Mouse (Mus musculus) liver, embryonic 16.5 days (tissue): ENCODE results near the gene Tmem260. TPM values are rescaled to one million over a fixed set of nuclear protein-coding genes. Genes with fewer than 3 reads are reported as not detected.

ENCODE experiments used
- ATAC-seq: fragments of 200-750 bp; cut with Nextera tagmentation; 2 replicates; pipeline ENCODE4 v1.8.0; 2017; ENCODE audit warnings: low read depth, mild to moderate bottlenecking, moderate number of reproducible peaks, moderate library complexity
- H3K27ac ChIP-seq: fragments of 300-500 bp; sonication (generic); 2 replicates; pipeline ENCODE4 v1.5.1; 2014; ENCODE audit warnings: mild to moderate bottlenecking, low read length
- H3K27me3 ChIP-seq: fragments of 300-500 bp; sonication (generic); 2 replicates; pipeline ENCODE4 v1.6.1; 2014; ENCODE audit warnings: low read depth, low read length, mixed read lengths; ENCODE audit not compliant: control insufficient read depth, insufficient read depth
- H3K36me3 ChIP-seq: fragments of 300-500 bp; sonication (generic); 2 replicates; pipeline ENCODE4 v1.6.1; 2014; ENCODE audit warnings: mild to moderate bottlenecking; ENCODE audit not compliant: control insufficient read depth, insufficient read depth
- H3K4me1 ChIP-seq: fragments of 300-500 bp; sonication (generic); 2 replicates; pipeline ENCODE4 v1.6.1; 2014; ENCODE audit warnings: low read depth, low read length, mixed read lengths; ENCODE audit not compliant: control insufficient read depth
- H3K4me2 ChIP-seq: fragments of 300-500 bp; sonication (generic); 2 replicates; pipeline ENCODE4 v1.6.1; 2014; ENCODE audit warnings: low read depth, low read length, mixed read lengths
- H3K4me3 ChIP-seq: fragments of 300-500 bp; sonication (generic); 2 replicates; pipeline ENCODE4 v1.5.1; 2014; ENCODE audit warnings: low read depth, mild to moderate bottlenecking, low read length
- H3K9ac ChIP-seq: fragments of 300-500 bp; sonication (generic); 2 replicates; pipeline ENCODE4 v1.6.1; 2014; ENCODE audit warnings: low read depth, low read length
- H3K9me3 ChIP-seq: fragments of 300-500 bp; sonication (generic); replicated peaks from 2 replicates; pipeline ENCODE4 v1.6.1; 2016; ENCODE audit warnings: low read length; ENCODE audit not compliant: control insufficient read depth
- WGBS: fragments of 180-500 bp; shearing (Covaris S2); extraction: QIAGEN DNeasy Blood & Tissue Kit; methylation state at CpG from one replicate; pipeline ENCODE4 v1.1.7; 2014; ENCODE audit not compliant: insufficient replicate concordance; 5-methylcytosine and 5-hydroxymethylcytosine counted together
- polyA plus RNA-seq: library from polyadenylated mRNA; unstranded; fragments of >200 nt; fragmentation: Nextera tagmentation; extraction: Ambion mirVana; gene quantifications from 2 replicates; pipeline ENCODE4 v1.2.1, GENCODE M21; 2015

The Tmem260 gene
- polyA plus RNA-seq, 1 experiment from 2014 or later: 5.8 TPM

GRCm38 (mm10) chr14:48431978-48432377, 13.9 kb upstream of the Tmem260 start:
- H3K9ac ChIP-seq: no peak overlapping the region
- no peak overlapping the region for H3K4me2 ChIP-seq
- ATAC-seq: no peak
- H3K36me3 ChIP-seq: no peaks in the 10 kb centered on the region
- H3K4me3 ChIP-seq: no peak overlapping the region
- WGBS: 38% methylated on average over 2 of the region's 2 CpGs
- H3K9me3 ChIP-seq: no peaks in the 10 kb centered on the region
- H3K27ac ChIP-seq: no peak overlapping the region
- no peaks in the 10 kb centered on the region for H3K4me1 ChIP-seq
- no peaks in the 10 kb centered on the region for H3K27me3 ChIP-seq

GRCm38 (mm10) chr14:48443796-48444195, 2.1 kb upstream of the Tmem260 start:
- WGBS: 32% methylated on average over 3 of the region's 3 CpGs

GRCm38 (mm10) chr14:48451966-48452407, 6.1 kb downstream of the Tmem260 start:
- 0 out of 2 replicates have a peak, but pooled peaks cover 3% of the 10 kb centered on the region for H3K36me3 ChIP-seq
- no peak for ATAC-seq
- 83% methylated on average over 18 of the region's 18 CpGs for WGBS
- no peak overlapping the region for H3K9ac ChIP-seq
- H3K4me1 ChIP-seq: peaks cover 7% of the 10 kb centered on the region
- no peak overlapping the region for H3K4me2 ChIP-seq
- no peaks in the 10 kb centered on the region for H3K27me3 ChIP-seq
- H3K9me3 ChIP-seq: no peaks in the 10 kb centered on the region
- H3K27ac ChIP-seq: no peak overlapping the region
- H3K4me3 ChIP-seq: no peak overlapping the region

More at GRCm38 (mm10) chr14:48443796-48444195, 2.1 kb upstream of the Tmem260 start:
- H3K4me3 ChIP-seq: no peak overlapping the region
- H3K9ac ChIP-seq: no peak overlapping the region
- H3K36me3 ChIP-seq: no peaks in the 10 kb centered on the region
- H3K9me3 ChIP-seq: no peaks in the 10 kb centered on the region
- H3K4me2 ChIP-seq: no peak overlapping the region
- H3K27me3 ChIP-seq: no peaks in the 10 kb centered on the region
- peak; percentile 19; the same call in 1 of the 2 replicates for ATAC-seq
- H3K27ac ChIP-seq: no peak overlapping the region
- H3K4me1 ChIP-seq: peaks cover 10% of the 10 kb centered on the region

DNA sequence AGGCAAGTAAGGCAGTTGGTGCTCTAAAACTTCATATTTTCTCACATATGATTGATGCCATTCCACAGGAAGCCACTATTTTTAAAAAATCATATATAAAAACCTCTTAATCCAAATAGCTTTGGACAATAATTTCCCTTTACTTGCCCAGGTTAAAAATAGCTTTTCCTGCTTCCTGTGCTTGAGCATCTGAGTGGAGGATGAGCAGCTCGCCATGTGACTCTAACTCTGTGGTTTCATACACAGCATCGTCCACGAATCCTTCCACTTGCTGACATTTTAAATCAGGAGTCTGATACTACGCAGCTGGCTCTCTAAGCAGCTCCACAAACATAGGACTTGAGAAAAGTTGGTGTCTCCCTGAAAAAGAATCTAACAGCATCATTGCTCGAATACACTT, 7.5 kb downstream of the Tmem260 start:
- Histone ChIP-seq H3K4me2 (no peak overlapping the region), H3K9me3 (no peaks in the 10 kb centered on the region), H3K27ac (no peak overlapping the region), H3K27me3 (no peaks in the 10 kb centered on the region), H3K4me1 (no peaks in the 10 kb centered on the region), H3K4me3 (no peak overlapping the region), H3K36me3 (0 out of 2 replicates have a peak, but pooled peaks cover 3% of the 10 kb centered on the region), H3K9ac (no peak overlapping the region)
- 53% methylated on average over 5 of the region's 5 CpGs for WGBS
- no peak for ATAC-seq

- Histone ChIP-seq H3K4me1 (no peaks in the 10 kb centered on the region), H3K4me3 (no peak overlapping the region), H3K4me2 (no peak overlapping the region), H3K36me3 (0 out of 2 replicates have a peak, but pooled peaks cover 3% of the 10 kb centered on the region), H3K9me3 (no peaks in the 10 kb centered on the region), H3K9ac (no peak overlapping the region), H3K27ac (no peak overlapping the region), H3K27me3 (no peaks in the 10 kb centered on the region)
- ATAC-seq: no peak
- WGBS: 83% methylated on average over 12 of the region's 12 CpGs
Measured at GRCm38 (mm10) chr14:48456305-48457092, 10.6 kb downstream of the Tmem260 start.

GRCm38 (mm10) chr14:48457288-48457938, 11.5 kb downstream of the Tmem260 start:
- Histone ChIP-seq H3K9me3 (no peaks in the 10 kb centered on the region), H3K27me3 (no peaks in the 10 kb centered on the region), H3K4me3 (no peak overlapping the region), H3K4me1 (no peaks in the 10 kb centered on the region), H3K4me2 (no peak overlapping the region), H3K36me3 (0 out of 2 replicates have a peak, but pooled peaks cover under 1% of the 10 kb centered on the region), H3K27ac (no peak overlapping the region), H3K9ac (no peak overlapping the region)
- ATAC-seq: no peak
- WGBS: 74% methylated on average over 16 of the region's 16 CpGs

DNA sequence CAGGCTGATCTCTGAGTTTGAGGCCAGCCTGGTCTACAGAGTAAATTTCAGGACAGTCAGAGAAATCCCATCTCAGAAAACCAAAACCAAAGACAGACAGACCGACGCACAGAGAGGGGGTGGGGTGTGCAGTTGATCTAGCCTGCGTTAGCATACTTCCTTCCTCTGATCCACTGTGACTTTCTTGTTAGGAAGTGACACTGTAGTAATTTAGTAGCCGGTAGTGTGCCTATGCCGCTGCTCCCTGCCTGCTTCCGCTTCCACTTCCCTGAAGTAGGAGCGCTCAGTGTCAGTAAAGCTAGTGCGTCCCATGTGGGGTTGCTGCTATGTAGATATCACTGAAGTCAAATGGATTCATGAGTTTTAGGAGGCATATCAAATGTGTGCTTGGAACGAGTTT, 13.0 kb downstream of the Tmem260 start:
- WGBS: 55% methylated on average over 9 of the region's 9 CpGs
- H3K9ac ChIP-seq: no peak overlapping the region
- no peak for ATAC-seq

GRCm38 (mm10) chr14:48468339-48468738, 22.4 kb downstream of the Tmem260 start:
- Histone ChIP-seq H3K4me1 (peaks cover 4% of the 10 kb centered on the region; the same call in 1 of the 2 replicates), H3K27ac (no peak overlapping the region), H3K9me3 (no peaks in the 10 kb centered on the region), H3K9ac (no peak overlapping the region), H3K4me3 (no peak overlapping the region), H3K36me3 (no peaks in the 10 kb centered on the region), H3K27me3 (no peaks in the 10 kb centered on the region), H3K4me2 (no peak overlapping the region)
- WGBS: 79% methylated on average over 7 of the region's 7 CpGs
- ATAC-seq: no peak

More for the DNA sequence above, 13.0 kb downstream of the Tmem260 start:
- Histone ChIP-seq H3K4me2 (no peak overlapping the region), H3K4me3 (no peak overlapping the region), H3K9me3 (no peaks in the 10 kb centered on the region), H3K4me1 (no peaks in the 10 kb centered on the region), H3K27ac (no peak overlapping the region), H3K27me3 (no peaks in the 10 kb centered on the region), H3K36me3 (no peaks in the 10 kb centered on the region)
